Mouse (Mus musculus): ENCODE measurements around the gene Amacr.
"Not testable (repeated sequence)": the region's sequence is repeated elsewhere in the genome, so short reads cannot be mapped to it uniquely, and the experiment has no call there.

The Amacr gene

DNA sequence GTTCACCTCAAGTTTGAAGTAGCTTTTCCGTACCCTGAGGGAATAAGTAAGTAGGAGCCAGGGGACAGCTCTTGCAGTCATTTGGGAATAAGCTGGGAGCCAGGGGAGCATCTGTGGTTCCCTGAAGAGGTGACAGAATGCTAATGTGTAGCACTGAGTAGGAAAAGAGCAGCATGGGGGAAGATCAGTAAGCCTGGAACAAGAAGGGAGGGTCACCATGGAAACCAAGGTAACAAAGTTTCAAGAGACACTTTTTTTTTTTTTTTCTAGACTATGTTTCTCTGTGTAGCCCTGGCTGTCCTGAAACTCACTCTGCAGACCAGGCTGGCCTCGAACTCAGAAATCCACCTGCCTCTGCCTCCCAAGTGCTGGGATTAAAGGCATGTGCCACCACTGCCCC is 4.9 kb downstream of the Amacr start:
- not testable (repeated sequence) for DNase-seq (ENCODE audit: low read depth in 1 of 2, low spot score in 2 of 2)

- no peak for DNase-seq (ENCODE audit: low read depth in 1 of 2, low spot score in 2 of 2)
Measured at GRCm38 (mm10) chr15:10990411-10990810, 8.9 kb downstream of the Amacr start.

DNA sequence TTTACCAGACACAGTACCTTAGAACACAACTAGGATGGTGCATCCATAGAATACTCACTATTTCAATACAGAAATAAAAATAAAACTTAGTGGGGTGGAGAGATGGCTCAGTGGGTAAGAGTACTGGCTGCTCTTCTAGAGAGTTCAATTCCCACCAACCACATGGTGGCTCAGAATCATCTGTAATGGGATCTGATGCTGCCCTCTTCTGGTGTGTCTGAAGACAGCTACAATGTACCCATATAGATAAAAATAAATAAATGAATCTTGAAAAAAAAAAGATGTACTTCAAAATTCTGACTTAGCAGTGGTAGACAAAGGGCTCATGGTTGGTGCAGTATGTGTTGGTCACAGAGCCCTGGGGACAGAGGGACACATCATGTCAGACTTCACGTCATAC is 10.0 kb downstream of the Amacr start:
- no peak for DNase-seq (ENCODE audit: low read depth in 1 of 2, low spot score in 2 of 2)

GRCm38 (mm10) chr15:10999832-11000231 is 18.3 kb downstream of the Amacr start:
- no peak for DNase-seq (ENCODE audit: low read depth in 1 of 2, low spot score in 2 of 2)

- DNase-seq (ENCODE audit: low read depth in 1 of 2, low spot score in 2 of 2): no peak
Measured at GRCm38 (mm10) chr15:11000421-11000820, 18.9 kb downstream of the Amacr start, which contains the start of gene Slc45a2. Slc45a2 (plus strand) TSS chr15:11000721.

DNA sequence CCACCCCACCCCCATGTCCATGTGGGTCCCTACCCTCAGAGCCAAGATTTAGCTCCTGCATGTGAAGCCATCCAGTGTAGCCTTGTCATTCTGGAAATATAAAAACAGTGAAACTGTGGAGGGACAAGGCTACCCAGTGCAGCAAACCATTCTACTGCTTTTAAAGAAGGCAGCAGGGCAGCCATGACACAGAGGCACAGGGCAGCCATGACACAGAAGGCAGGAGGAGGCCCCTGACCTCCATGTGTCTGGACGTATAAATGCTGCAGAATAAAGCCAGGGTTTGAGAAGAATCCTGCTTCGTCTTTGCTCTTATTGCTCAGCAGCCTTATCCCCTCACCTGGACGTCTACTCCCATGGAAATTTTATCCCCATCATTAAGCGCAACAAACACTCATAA is 22.2 kb downstream of the Amacr start:
- DNase-seq (ENCODE audit: low read depth in 1 of 2, low spot score in 2 of 2): no peak

DNA sequence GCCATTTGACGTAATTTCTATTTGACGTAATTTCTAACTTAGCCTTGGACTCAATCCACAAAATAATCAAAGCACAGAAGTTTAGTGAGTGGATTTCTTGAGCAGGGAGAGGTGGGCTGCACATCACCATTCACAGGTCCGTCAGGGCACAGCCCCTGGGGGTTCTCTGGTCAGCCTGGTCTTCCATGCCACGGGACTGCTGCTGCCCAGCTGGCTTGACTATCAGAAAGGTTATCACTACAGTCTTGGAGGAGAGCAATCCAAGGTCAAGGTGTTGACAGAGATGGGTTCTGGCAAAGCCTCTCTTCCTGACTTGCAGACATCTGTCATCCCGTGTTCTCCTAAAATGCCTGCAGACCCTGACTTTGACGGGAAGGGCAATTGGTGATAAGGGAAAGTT is 23.1 kb downstream of the Amacr start:
- DNase-seq (ENCODE audit: low read depth in 1 of 2, low spot score in 2 of 2): no peak

GRCm38 (mm10) chr15:11008756-11009155 is 27.2 kb downstream of the Amacr start:
- no peak for DNase-seq (ENCODE audit: low read depth in 1 of 2, low spot score in 2 of 2)

DNA sequence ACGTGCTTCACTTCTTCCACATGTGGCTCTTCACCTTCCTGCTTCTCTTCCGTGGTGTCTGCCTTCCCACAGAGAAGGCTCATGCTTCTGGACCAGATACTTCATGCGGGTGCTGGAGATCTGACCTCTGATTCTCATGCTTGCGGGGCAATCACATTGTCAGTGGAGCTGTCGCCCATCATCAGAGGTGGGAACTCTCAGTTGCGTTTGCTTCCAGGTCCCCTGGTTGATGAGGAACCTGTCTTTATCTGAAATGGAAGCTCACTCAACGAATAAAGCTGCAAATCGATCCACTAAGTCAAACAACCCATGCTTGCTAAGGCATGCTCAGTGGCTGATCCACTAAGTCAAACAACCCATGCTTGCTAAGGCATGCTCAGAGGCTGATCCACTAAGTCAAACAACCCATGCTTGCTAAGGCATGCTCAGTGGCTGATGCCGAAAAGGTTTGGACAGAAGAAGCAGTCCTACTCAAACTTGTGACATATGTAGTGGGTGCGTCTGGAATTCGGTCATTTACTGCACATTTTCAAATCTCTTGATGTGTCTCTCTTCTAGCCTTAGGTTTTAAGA is 29.5 kb downstream of the Amacr start:
- no peak for DNase-seq (ENCODE audit: low read depth in 1 of 2, low spot score in 2 of 2)

GRCm38 (mm10) chr15:11014931-11015330 is 33.4 kb downstream of the Amacr start:
- no peak for DNase-seq (ENCODE audit: low read depth in 1 of 2, low spot score in 2 of 2)

DNA sequence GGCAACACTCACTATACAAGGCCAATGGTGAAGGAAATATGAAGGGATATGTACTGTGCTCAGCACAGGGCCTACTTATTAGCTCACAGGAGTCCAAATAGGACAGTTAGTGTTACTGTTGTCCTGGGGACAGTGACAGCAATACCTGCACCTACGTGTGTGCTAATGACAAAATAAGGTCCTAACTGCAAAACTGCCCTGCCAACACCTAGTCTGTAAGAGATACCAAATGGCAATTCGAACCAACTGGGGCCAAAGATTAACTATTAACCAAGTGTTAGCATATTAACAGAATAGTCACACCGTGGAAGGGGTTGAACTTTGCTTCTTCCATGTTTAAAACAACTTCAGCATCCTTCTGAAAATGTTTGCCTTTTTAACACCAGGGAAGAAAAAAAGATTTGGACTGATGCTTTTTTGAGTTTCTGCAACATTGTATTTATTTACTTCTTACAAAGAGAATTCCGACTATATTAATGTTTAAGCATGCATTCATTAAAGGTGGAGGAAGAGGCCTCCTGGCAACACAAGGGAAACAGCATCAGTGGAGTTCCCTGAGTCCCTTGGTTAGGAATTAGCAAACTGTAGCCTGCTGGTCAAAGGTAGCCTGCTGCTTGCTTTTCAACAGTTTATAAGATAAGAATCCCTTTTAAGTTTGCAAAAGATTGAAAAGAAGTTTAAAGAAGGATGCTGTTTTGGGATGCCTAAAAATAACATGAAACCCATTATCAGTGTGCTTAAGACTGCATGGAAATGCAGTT is 45.4 kb downstream of the Amacr start:
- no peak for DNase-seq (ENCODE audit: low read depth in 1 of 2, low spot score in 2 of 2)

DNA sequence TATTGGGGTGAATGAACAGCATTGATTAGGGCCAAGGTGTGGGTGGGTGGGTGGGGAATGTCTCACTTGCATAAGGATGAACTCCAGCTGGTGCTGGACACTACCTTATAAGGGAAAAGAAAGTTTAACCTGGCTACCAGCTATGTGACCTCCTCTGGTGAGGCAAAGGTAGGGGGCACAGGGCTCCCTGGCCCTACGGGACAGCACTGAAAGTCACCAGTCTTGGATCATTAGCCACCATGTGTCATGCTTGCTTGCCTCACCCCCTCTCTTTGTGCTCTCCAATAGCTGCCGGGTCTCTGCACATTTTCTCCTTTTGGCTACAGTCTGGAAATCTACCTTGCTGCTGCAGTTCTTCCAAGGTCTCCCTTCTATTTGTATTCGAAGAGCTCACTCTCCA is 48.6 kb downstream of the Amacr start:
- DNase-seq (ENCODE audit: low read depth in 1 of 2, low spot score in 2 of 2): no peak

- no peak for DNase-seq (ENCODE audit: low read depth in 1 of 2, low spot score in 2 of 2)
Measured at GRCm38 (mm10) chr15:11035947-11036474, 54.5 kb downstream of the Amacr start.

GRCm38 (mm10) chr15:11036535-11037375 is 55.2 kb downstream of the Amacr start:
- DNase-seq (ENCODE audit: low read depth in 1 of 2, low spot score in 2 of 2): no peak

GRCm38 (mm10) chr15:11037376-11037695 is 55.8 kb downstream of the Amacr start:
- DNase-seq (ENCODE audit: low read depth in 1 of 2, low spot score in 2 of 2): no peak

DNA sequence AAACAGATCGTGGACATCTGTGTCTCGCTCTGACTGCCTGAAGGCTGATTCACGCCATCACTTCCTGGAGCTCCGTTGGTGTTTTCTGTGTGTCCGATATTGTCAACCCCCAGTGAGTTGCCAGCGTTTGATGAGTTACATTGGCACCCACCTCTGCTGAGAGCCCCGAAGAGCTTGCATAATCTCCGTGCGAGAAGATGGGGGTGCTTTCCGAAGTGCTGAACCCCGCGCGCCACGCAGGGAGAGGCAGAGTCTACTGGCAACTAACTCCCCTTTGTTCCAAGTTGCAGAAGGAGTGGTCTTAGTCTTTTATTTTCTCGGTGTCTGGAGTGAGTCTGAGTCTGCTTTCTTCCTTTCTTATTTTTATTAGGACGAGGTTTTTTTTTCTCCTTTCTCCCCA is 56.2 kb downstream of the Amacr start, which contains the start of gene Rxfp3:
Gene Rxfp3, minus strand, starts transcription at position 281 of the 400 bp plus-strand sequence.
- no peak for DNase-seq (ENCODE audit: low read depth in 1 of 2, low spot score in 2 of 2)

DNA sequence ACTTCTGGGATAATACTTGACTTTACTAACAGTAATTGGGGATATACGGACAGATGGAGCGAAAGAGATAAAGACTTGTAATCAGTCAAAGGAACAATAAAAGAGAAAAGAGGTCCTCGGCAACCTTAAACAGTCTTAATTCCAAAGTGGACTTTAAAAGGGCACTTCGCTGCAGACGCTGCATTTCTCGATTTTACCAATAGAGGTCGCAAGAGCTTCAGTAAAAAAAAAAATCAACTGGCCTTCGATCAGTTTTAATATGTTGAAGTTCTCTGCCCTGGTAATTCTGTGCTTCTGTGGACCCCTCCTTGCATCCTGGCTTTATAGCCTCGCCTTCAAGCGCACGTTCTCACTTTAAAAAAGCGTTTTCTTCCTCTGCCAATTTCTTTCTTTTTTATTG is 56.9 kb downstream of the Amacr start:
- DNase-seq (ENCODE audit: low read depth in 1 of 2, low spot score in 2 of 2): no peak

GRCm38 (mm10) chr15:11040067-11040466 is 58.5 kb downstream of the Amacr start:
- no peak for DNase-seq (ENCODE audit: low read depth in 1 of 2, low spot score in 2 of 2)

DNA sequence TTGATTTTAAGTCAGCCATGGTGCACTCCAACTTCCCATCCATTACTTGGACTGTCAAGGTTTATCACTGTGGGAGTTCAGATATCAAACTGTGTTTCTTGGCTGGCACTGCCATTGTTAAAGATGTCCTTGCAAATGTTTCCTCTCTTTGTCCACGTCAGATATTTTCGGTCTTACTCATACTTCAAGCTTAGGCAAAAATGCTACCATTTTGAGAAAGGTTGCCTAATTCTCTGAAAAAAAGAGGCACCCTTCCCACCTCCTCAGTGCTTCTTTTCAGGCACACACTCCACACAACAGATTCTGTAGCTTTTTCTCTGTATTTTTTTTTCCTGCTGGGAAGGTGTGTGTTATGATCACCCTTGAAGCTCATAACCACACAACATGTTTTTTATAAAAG is 59.7 kb downstream of the Amacr start:
- no peak for DNase-seq (ENCODE audit: low read depth in 1 of 2, low spot score in 2 of 2)

DNA sequence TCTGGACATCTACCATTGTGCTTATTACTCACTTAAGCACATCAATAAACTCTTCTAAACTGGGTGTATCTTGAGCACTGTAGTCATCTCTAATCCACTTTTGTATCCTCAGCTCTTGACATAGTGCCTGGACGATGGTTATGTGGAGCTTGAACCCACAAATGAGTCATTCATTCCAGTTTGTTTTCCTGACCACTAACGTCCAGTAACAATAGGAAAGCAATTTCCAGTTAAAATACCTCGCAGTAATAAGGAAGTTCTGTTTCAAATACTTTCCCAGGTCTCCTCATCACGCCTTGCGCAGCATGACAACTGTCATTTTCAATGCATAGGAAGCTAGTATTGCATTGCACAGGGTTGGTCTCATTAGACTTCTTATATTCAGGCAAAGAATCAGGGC is 61.3 kb downstream of the Amacr start:
- DNase-seq (ENCODE audit: low read depth in 1 of 2, low spot score in 2 of 2): no peak
